Mouse (Mus musculus): Measurements from ENCODE around the gene Socs4. TPM values are rescaled to one million over a fixed set of nuclear protein-coding genes. Genes with fewer than 3 reads are reported as not detected.

The Socs4 gene
- polyA plus RNA-seq, 1 experiment, result 2.7 TPM

DNA sequence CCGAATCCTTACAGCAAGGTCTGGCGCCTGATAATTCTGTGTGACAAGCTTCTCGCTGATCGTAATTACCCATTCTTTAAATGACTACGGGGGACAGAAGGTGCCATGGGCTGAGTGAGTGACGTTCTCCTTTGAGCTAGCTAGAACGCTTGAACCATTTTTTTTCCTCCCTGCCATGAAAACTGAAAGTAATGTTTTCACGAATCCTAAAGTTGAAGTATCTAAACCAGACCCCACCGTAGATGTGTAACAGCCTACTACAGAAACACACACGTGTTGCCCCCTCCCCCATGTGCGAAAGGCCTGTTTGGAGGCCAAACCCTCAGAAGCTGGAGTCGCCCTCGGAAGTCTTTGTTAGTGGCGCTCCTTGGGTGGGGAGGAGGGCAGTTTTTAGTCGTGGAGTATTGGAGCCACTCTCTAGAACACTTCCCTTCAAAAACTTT is 22.1 kb downstream of the Socs4 start:
- TF ChIP-seq CTCF (IDR thresholded peaks at IDR 0.05; ENCODE audit: extremely low read depth, insufficient read length, insufficient replicate concordance, low read depth, low read length), result no peak
- TF ChIP-seq POLR2A (IDR thresholded peaks at IDR 0.05; ENCODE audit: low read depth, low read length), result no peak
- H3K27me3 ChIP-seq (ENCODE audit: control insufficient read depth, insufficient read depth, low read length), result no peaks in the 10 kb centered on the region
- H3K4me3 ChIP-seq (ENCODE audit: low read depth, low read length), result peak overlapping the region; percentile 94
- H3K4me1 ChIP-seq (ENCODE audit: control insufficient read depth, insufficient read depth, insufficient read length, low read length), result peaks cover 19% of the 10 kb centered on the region; the same call in 1 of the 2 replicates
- H3K27ac ChIP-seq (ENCODE audit: insufficient read depth, low read depth, low read length), result peak overlapping the region; percentile 59
- peaks cover 3% of the 10 kb centered on the region; the same call in 1 of the 2 replicates for H3K36me3 ChIP-seq (ENCODE audit: control insufficient read depth, insufficient read depth, low read length)
- WGBS, result under 1% methylated on average over 15 of the region's 15 CpGs

DNA sequence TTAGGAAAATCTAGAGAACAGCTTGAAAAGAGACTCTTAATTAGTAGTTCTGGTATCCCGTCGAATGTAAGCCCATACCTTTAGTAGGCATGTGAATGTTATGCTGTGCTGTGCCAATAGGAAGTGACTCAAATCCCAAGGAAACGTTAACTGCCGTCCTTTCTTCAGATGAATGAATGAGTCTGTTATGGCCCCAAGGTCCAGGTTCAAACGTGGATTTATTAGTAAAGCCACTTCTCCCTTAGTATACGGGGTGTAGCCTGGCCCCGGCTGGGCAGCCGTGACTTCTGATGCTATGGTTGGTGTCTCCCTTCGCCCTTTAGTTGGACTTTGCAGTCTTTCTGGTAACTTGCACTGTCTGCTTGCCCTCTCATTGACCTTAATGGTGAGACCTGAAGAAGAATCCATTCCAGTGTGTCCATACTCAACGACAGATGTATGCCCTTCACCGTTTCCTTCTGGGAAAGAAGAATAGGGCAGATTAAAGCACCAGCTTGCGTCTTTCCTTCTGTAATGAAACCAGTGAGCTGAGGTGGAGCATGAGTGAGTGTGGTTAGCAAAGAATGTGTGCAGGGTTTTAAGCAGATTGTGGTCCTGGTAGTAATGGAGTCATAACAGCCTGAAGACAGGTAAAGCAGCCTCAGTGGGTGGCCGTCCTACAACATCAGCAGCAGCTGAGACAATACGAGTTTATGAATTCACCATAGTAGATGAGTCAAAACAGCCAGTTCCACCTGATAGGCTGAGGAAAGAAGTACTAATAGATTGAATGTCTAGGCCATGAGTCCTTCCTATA is 26.4 kb downstream of the Socs4 start:
- Histone ChIP-seq H3K27ac (ENCODE audit: insufficient read depth, low read depth, low read length) (peak overlapping the region; percentile 39; the same call in 1 of the 2 replicates), H3K36me3 (ENCODE audit: control insufficient read depth, insufficient read depth, low read length) (peaks cover 3% of the 10 kb centered on the region; the same call in 1 of the 2 replicates), H3K27me3 (ENCODE audit: control insufficient read depth, insufficient read depth, low read length) (no peaks in the 10 kb centered on the region), H3K4me1 (ENCODE audit: control insufficient read depth, insufficient read depth, insufficient read length, low read length) (peaks cover 20% of the 10 kb centered on the region; the same call in 1 of the 2 replicates), H3K4me3 (ENCODE audit: low read depth, low read length) (no peak overlapping the region)
- TF ChIP-seq CTCF (IDR thresholded peaks at IDR 0.05; ENCODE audit: extremely low read depth, insufficient read length, insufficient replicate concordance, low read depth, low read length), result no peak
- no peak for TF ChIP-seq POLR2A (IDR thresholded peaks at IDR 0.05; ENCODE audit: low read depth, low read length)
- 49% methylated on average over 14 of the region's 14 CpGs for whole genome bisulfite sequencing

DNA sequence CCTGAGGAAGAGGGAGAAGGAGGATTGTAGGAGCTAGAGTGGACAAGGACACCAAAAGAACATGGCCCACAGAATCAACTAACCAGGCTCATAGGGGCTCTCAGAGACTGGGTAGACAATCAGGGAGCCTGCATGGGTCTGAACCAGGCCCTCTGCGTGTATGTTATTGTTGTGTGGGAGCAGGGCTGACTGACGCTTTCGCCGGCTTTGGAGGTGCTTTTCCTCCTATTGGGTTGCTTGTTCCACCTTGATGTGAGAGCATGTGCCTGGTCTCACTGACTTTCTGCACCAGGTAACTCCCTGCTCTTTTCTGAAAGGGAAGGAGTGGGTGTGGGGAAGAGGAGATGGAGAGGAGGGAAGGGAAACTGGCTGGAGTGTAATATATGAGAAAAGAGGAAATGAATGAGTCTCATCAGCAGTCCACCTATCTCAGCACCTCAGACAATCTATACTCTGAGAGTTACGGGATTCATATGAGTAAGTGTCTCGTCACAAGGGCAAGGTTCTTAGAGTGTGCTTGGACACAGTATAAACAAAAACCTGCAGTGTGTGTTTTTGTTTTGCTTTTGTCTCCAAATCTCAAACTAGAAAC is 28.2 kb downstream of the Socs4 start:
- no peak overlapping the region for H3K4me3 ChIP-seq (ENCODE audit: low read depth, low read length)
- H3K36me3 ChIP-seq (ENCODE audit: control insufficient read depth, insufficient read depth, low read length), result peaks cover 10% of the 10 kb centered on the region
- 76% methylated on average over 6 of the region's 6 CpGs for WGBS
- TF ChIP-seq POLR2A (IDR thresholded peaks at IDR 0.05; ENCODE audit: low read depth, low read length), result no peak
- TF ChIP-seq CTCF (IDR thresholded peaks at IDR 0.05; ENCODE audit: extremely low read depth, insufficient read length, insufficient replicate concordance, low read depth, low read length), result no peak
- H3K27ac ChIP-seq (ENCODE audit: insufficient read depth, low read depth, low read length), result peak overlapping the region; percentile 77
- peaks cover 25% of the 10 kb centered on the region; the same call in 1 of the 2 replicates for H3K4me1 ChIP-seq (ENCODE audit: control insufficient read depth, insufficient read depth, insufficient read length, low read length)
- no peaks in the 10 kb centered on the region for H3K27me3 ChIP-seq (ENCODE audit: control insufficient read depth, insufficient read depth, low read length)

DNA sequence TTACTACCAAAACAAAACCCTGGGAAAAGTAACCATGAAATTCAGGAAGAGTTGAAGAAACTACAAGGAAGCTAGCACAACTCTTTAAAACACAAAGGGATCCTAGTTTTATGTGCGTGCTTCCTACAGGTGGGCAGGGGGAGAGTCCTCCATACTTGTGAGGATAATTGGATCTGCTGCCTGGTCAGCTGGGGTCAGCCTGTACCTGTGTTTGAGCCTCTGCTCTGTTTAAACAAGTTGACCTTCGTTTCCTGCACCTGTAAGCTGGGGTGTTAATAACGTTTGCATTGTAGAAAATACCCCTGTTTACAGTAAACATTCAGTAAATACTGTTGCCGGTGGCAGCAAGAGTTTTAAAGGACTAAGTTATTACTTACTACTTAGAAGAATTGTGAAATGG is 29.2 kb downstream of the Socs4 start:
- H3K27me3 ChIP-seq (ENCODE audit: control insufficient read depth, insufficient read depth, low read length), result no peaks in the 10 kb centered on the region
- TF ChIP-seq CTCF (IDR thresholded peaks at IDR 0.05; ENCODE audit: extremely low read depth, insufficient read length, insufficient replicate concordance, low read depth, low read length), result no peak
- no peak for TF ChIP-seq POLR2A (IDR thresholded peaks at IDR 0.05; ENCODE audit: low read depth, low read length)
- H3K36me3 ChIP-seq (ENCODE audit: control insufficient read depth, insufficient read depth, low read length), result peaks cover 17% of the 10 kb centered on the region
- 55% methylated on average over 4 of the region's 4 CpGs for WGBS
- H3K4me1 ChIP-seq (ENCODE audit: control insufficient read depth, insufficient read depth, insufficient read length, low read length), result peaks cover 32% of the 10 kb centered on the region
- peak overlapping the region; percentile 44; the same call in 1 of the 2 replicates for H3K27ac ChIP-seq (ENCODE audit: insufficient read depth, low read depth, low read length)
- no peak overlapping the region for H3K4me3 ChIP-seq (ENCODE audit: low read depth, low read length)

DNA sequence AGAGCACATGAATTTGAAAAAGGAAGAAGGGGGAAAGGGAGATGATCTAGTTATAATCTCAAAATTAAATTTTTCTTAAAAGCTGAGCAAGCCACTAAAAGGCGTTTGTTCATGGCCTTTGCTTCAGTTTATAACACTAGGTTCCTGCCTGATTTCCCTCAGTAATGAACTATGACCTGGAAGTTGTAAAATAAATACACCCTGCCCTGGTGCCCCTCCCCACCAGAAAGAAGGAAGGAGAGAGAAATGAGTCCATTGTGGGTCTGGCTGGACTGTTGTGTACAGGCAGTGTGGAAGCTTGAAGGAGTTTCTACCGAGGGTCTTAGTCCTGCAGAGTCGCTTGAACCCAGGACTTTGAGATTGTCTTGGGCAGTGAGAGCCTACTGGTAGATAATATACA is 30.9 kb downstream of the Socs4 start:
- peak overlapping the region; percentile 68 for H3K27ac ChIP-seq (ENCODE audit: insufficient read depth, low read depth, low read length)
- TF ChIP-seq CTCF (IDR thresholded peaks at IDR 0.05; ENCODE audit: extremely low read depth, insufficient read length, insufficient replicate concordance, low read depth, low read length) (no peak), POLR2A (IDR thresholded peaks at IDR 0.05; ENCODE audit: low read depth, low read length) (peak; percentile 18; the same call in 1 of the 2 replicates)
- WGBS, result 41% methylated on average over 3 of the region's 3 CpGs
- no peak overlapping the region for H3K4me3 ChIP-seq (ENCODE audit: low read depth, low read length)
- H3K36me3 ChIP-seq (ENCODE audit: control insufficient read depth, insufficient read depth, low read length), result peaks cover 28% of the 10 kb centered on the region
- peaks cover 30% of the 10 kb centered on the region for H3K4me1 ChIP-seq (ENCODE audit: control insufficient read depth, insufficient read depth, insufficient read length, low read length)
- H3K27me3 ChIP-seq (ENCODE audit: control insufficient read depth, insufficient read depth, low read length), result no peaks in the 10 kb centered on the region

DNA sequence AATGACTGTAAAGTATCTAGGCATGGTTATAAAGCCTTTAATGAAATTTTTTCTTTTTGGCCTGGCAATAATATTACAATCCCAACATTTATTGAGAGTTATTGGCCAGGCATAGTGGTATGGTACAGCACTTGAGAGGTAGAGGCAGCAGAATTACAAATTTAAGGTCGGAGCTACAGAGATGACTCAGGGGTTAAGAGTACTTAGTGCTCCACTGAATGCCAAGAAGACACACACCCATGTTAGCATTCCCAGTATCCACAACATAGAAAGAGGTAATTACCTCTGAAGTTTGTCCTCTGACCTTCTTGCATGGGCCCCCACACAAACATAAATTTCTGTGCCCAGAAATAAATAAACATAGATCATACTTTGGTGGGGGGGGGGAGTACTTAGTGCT is 32.3 kb downstream of the Socs4 start:
- H3K4me1 ChIP-seq (ENCODE audit: control insufficient read depth, insufficient read depth, insufficient read length, low read length), result peaks cover 24% of the 10 kb centered on the region
- H3K36me3 ChIP-seq (ENCODE audit: control insufficient read depth, insufficient read depth, low read length), result peaks cover 37% of the 10 kb centered on the region
- peak overlapping the region; percentile 76 for H3K27ac ChIP-seq (ENCODE audit: insufficient read depth, low read depth, low read length)
- TF ChIP-seq POLR2A (IDR thresholded peaks at IDR 0.05; ENCODE audit: low read depth, low read length), result no peak
- no peak for TF ChIP-seq CTCF (IDR thresholded peaks at IDR 0.05; ENCODE audit: extremely low read depth, insufficient read length, insufficient replicate concordance, low read depth, low read length)
- H3K4me3 ChIP-seq (ENCODE audit: low read depth, low read length), result no peak overlapping the region
- WGBS, result 39% methylated on average over 1 of the region's 1 CpGs
- H3K27me3 ChIP-seq (ENCODE audit: control insufficient read depth, insufficient read depth, low read length), result no peaks in the 10 kb centered on the region

Data from small intestine, adult 2 months (tissue).